Mouse (Mus musculus) mouse trophoblast stem cell (cell line): Measurements from ENCODE around the gene Olfr545.

Experiments
- in situ Hi-C, 2 experiments: fragments of 300-500 bp; cut with MseI, MboI; formaldehyde crosslinking; loops; 2 replicates in 1 of 2; 3 replicates in 1 of 2; pipeline ENCODE4 v1.15.1; 2025

Gene Olfr545

DNA sequence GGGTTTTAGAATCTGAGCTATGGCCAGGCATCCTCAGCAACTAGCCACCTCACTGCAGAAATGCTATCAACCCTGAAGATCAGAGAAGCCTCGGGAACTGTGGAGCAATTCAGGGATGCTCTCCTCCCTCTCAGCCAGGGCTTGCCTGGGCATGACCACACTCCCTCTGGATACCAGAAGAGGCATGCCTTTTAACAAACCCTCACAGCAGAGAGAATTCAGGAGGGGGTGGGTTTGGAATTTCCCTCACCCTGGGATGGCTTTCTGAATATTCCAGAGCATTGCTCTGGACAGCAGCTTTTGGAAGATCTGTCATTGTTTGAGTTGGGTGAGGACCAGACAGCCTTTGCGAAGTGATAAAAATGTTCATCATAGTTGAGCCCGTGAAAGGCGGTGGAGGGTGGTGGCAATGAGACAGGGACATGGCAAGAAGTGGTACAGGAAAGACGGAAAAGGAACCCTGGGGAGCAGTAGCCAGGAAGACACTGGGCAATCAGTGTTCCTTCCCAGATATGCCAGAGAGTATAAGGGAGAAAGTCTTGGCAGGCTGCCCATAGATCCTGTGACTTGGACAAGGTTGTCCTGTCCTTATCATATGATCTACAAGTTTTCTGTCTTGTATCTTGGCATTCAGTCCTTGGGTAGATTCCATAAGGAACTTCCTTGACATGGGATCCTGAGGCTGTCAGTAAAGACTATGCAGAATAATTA is 19.9 kb downstream of the Olfr545 start:
- in situ Hi-C loops, result no loop called here

DNA sequence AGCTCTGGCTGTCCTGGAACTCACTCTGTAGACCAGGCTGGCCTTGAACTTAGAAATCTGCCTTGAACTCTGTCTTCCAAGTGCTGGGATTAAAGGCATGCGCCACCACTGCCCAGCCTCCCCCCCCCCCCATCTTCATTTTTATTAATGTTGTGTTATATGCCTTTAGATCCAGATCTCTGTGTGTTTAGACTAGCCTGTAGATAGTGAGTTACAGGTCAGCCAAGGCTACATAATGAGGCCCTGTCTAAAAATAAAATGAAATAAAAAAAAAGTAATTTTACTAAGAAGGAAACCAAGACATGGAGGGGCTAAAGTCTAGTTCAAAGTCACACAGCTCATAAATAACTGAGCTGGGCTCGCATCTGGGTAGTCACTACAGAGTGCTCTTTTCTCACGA is 20.4 kb downstream of the Olfr545 start:
- in situ Hi-C loops, result no loop called here

- in situ Hi-C loops, result no loop called here
Measured at GRCm38 (mm10) chr7:102478425-102478824, 20.9 kb downstream of the Olfr545 start.

GRCm38 (mm10) chr7:102477377-102477776 is 22.0 kb downstream of the Olfr545 start:
- in situ Hi-C loops, result no loop called here

- in situ Hi-C loops, result no loop called here
Measured at GRCm38 (mm10) chr7:102476601-102477000, 22.8 kb downstream of the Olfr545 start.

DNA sequence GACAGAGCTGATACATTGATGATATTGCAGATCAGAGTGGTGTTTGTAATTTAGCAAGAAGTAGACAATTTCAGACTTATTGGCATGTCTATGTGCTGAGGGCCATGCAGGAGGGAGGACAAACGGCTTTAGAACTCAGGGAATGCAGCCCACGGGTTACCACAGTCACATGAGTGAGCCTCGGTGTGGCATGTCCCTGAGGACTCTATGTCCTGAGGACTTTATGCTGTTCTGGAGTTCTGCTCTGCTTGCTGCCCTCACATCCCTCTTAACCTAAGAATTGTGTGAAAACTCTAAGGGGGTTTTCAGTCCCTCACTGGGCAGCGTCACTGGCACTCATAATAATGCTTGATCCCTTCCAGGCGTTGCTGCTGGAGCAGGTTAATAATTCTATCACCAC is 26.7 kb downstream of the Olfr545 start:
- in situ Hi-C loops, result no loop called here

GRCm38 (mm10) chr7:102467566-102467965 is 31.8 kb downstream of the Olfr545 start:
- in situ Hi-C loops, result no loop called here

DNA sequence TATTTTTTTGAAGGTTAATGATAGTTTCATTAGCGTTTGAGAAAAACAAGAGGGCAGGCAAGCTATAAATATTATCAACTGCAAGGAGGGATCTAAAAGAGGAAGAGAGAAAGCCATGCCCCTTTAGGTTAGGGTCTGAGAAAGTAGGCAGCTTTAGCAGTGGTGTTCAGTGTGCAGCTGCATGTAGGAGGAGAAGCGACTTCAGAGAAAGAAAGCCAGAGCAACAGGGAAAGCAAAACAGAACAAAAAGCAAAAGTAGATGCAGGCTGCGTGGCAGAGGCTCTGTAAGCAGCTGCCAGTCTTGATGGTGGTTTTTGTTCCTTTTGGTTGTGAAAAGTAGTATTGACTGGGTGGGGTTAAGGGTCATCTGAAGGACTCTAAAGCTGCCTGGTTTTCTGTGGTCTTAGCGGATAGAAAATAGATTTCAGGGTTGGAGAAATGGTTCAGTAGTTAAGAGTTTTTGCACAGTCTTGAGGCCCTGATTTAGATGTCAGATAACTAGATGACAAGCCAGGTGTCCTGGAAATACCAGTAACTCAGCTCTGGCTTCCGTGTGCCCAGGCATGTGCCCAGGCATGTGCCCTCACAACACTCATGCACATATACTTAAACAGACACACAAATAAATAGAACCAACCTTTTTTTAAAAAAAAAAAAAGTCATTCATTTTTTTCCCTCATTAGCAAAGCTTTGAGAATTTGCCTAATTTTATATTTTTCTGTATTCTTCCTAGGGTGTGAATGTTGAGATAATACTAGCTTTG is 40.6 kb downstream of the Olfr545 start:
- in situ Hi-C loops, result no loop called here

GRCm38 (mm10) chr7:102446438-102446837 is 52.9 kb downstream of the Olfr545 start:
- in situ Hi-C loops, result no loop called here

DNA sequence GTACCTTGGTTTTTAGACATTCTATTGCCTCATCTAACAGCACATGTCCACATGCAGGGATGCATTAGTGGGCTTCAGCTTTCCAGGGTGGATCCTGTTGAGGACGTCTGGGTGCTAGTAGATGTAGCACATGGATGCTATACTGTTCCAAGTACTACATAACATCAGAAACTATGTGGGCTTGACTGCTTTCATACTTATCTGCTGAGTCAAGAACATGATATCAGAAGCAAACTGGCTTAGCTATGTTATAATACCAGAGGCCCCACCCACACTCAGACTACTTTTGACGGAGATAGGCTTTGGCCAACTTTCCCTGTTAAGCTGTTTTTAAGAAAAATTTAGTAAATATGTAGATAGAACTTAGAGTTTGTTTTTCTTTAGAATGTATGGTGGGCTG is 55.1 kb downstream of the Olfr545 start:
- in situ Hi-C loops, result no loop called here

- in situ Hi-C loops, result no loop called here
Measured at GRCm38 (mm10) chr7:102442432-102442831, 56.9 kb downstream of the Olfr545 start.

DNA sequence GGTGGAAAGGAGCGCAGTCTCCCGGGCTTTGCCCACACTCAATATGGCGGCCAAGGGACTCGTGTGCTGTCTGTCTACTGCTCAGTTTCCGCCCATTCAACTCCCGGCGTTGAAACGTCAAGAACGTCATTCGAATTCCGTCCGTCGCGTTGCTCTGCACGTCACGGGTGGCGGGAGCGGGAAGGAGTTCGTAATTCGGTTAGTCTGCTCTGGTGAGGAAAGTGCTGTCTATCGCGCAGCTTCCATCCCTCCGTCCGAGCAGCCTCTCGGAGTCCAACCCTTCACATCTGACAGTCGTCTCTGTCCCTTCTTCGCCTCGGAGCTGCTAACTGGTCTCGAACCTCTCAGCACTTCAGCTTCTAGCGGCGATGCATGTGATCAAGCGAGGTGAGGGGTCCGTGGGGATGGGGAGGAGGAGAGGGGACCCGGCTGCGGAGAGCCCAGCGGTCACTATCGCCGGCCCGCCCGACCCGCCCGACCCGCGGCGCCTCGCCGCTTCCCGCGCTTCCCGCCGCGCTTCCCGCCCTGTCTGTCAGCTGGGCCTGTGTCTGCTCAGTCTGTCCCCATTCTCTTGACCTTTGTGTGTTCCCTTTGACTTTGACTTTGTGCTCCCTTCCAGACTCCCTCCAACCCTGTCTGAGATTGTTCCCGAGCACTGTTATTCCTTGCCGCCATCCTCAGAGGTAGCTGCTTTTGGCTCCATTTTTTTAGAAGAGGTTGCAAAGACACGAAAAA is 57.5 kb downstream of the Olfr545 start, which contains the start of gene Rrm1:
Gene Rrm1 (plus strand): TSS at position 39 of the 735 bp plus-strand sequence.
- in situ Hi-C loops, result no loop called here
